Mouse (Mus musculus): Measurements from ENCODE around the gene Sertad4.

Gene Sertad4

DNA sequence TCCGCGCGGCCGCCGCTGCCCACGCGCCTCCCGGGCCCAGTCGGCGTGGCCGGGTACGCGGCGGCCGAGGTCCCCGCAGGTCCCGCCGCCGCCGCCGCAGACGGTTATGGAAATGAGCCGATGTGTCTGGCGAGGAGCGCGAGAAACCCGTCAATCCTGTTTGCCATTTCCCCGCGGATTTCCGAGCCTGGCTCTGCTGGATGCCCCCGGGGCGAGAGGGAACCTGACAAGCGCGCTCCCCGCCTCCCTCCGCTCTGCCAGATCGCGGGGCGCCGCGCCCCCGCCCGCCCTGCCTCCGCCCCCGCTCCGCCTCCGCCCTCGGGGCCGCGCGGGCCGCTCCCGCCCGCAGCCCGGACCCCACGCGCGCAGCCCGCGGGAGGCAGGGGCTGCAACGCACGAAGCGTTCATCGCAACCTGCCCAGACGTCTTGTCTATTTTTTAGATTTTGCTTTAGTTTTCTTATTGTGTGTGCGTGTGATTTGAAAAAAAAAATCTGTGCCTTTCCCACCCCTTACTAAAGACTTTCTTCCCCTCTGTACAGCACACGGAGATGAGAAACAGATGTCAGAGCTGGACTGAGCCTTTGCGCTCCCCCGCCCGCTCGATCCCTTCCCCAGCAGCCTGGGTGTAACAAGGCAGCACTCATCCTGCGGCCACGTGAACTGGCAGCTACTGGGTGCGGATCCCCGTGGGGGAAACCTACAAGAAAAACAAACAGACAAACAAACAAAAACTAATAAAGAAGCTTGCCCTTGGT lies at the start of gene Sertad4:
Gene Sertad4 (minus strand): TSS at position 283 of the 757 bp plus-strand sequence.
- DNase-seq (ENCODE audit: low spot score): peak; percentile 63

DNA sequence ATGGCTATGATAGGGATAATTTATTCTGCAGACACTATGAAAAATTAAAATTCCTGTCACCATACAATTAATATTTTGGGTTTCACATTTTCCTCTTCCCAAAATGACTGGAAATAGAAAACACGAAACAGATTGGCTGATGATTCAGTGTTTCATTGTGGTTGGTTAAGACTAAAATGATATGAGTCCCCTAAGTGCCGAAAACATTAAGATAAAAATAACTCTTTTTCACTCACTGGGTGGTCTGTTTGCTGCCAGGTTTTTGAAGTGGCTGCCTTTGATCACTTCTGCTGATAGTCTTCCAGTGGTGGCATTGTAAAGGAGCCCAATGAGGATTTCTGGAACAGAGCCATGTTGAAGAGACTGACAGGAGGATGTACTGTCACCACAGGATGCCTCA lies 46.0 kb upstream of the Sertad4 start:
- no peak for DNase-seq (ENCODE audit: low spot score)

DNA sequence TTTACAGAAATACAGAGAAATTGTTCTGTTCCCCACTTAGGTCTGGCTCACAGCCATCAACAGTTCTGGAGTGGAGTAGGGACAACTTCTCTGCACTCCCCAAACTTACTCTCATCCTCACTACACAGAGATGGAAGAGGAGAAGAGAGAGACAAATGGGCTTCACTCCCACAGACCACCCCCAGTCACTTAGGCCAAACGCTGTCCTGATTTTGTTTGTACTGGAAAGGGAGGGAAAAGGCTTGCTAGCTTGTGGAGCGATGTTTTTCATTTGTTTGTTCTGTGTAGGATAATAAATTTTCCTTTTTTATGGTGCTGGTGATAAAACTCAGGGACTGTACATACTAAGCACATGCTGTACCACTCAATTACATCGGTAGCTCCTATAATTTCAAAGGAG lies 45.4 kb upstream of the Sertad4 start:
- no peak for DNase-seq (ENCODE audit: low spot score)

DNA sequence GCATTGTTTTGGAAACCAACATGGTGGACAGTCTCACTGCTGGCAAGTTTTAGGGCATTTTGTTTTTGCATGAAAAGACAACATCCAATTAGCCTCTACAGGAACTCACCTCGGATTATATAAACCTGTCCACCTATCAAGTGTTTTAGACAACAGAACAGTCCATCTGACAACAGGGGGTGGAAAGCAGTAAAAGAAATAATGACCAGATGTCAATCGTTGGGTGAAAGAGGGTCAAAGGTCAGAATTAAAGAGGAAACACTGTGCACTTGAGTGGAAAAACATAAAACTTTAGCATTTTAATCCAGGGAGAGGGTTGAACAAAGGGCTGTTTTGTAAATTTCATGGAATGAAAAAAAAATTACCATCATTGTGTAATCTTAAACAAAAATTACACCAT lies 43.2 kb upstream of the Sertad4 start:
- no peak for DNase-seq (ENCODE audit: low spot score)

DNA sequence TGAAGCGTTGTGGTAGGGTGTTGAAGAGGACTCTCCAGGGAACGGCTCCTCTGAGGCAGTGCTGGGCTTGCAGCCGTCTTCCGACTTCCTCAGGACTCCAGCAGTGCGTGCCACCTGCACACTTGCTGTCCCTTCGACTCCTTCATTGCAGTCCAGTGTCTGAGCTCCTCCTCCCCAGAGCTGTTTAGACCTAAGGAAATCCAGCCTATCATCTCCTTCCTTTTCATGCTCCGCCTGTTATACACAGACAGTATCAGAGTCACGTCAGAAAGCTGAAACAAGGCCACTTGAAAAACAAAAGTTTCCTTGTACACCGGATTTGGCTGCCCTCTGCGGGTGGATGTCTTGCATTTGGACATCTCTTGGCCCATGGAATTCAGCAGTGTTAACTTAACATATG lies 41.7 kb upstream of the Sertad4 start:
- no peak for DNase-seq (ENCODE audit: low spot score)

DNA sequence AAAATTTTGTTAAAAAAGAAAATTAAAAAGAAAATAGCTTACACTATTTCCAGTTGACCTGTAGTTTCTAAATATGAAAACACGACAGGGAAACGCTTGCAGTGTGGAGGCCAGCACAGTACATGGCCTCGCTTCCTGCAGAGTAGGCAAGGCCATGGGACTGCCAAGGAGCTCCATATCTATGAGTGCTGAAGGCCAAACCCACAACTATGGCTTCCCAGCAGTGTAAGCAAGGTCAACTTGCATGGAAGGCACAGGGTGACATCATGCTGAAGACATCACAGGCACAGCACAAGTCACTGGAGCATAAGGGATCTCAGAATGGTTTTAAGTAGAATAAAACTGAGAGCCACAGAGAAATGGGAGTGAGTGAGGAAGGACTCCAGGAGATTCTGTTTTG lies 40.5 kb upstream of the Sertad4 start:
- DNase-seq (ENCODE audit: low spot score): no peak

DNA sequence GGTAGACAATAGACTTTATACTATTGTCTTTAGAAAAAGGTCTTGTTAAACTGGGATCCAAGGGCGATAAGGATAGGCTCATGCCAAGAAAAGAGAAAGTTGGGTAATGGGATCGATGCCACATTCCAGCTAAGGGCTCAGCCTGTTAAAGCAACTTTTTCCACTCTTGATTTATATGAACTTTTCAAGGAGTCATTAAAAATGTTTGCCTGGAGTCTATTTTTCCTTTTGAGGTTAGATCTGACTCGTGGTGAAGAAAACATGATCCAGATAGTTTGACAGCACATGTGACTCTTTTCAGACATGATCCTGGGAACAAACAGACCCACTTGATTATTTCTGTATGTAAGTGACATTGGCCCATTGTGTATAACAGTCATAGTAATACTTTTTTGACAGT lies 35.2 kb upstream of the Sertad4 start:
- DNase-seq (ENCODE audit: low spot score): no peak

DNA sequence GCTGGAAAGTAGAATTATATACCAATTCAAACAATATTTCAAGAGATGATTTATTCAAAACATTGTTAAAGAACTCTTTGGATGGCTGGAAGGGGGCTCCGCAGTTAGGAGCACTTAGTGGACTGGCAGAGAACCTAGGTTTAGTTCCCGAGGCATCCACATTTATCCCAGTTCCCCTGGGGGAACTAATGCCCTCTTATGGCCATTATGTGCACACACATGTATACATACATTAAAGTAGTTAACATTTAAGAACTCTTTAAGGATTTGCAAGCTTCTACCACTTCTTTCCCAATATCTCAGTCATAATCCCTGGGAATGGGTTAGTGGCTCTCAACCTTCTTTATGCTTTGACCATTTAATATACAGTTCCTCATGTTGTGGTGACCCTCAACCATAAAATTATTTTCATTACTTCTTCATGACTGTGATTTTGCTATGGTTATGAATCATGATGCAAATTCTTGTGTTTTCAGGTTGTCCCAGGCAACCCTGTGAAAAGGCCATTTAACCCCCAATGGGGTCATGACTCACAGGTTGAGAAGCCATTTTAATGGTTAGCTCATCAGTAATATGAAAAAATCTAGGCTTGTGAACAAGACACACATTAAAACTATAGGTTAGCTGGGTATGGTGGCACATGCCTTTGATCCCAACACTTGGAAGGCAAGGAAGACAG lies 27.2 kb upstream of the Sertad4 start:
- no peak for DNase-seq (ENCODE audit: low spot score)

DNA sequence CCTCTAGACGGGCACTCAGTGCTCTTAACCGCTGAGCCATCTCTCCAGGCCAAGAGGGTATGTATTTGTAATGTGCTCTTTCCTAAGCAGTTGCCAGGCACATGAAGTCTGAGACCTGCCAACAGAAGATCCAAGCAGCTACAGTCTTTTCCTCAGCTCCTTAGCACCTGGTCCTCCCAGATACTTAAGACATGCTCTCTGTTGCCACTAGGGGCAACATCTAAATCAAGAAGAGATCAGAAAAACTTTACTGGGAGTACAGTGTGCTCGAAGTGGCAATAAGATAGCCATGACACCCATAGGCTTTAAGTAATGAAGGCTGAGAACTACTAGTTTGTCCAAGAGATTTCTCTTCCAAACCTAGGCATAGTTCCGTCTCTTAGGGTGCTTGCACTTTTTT lies 24.6 kb upstream of the Sertad4 start:
- no peak for DNase-seq (ENCODE audit: low spot score)

DNA sequence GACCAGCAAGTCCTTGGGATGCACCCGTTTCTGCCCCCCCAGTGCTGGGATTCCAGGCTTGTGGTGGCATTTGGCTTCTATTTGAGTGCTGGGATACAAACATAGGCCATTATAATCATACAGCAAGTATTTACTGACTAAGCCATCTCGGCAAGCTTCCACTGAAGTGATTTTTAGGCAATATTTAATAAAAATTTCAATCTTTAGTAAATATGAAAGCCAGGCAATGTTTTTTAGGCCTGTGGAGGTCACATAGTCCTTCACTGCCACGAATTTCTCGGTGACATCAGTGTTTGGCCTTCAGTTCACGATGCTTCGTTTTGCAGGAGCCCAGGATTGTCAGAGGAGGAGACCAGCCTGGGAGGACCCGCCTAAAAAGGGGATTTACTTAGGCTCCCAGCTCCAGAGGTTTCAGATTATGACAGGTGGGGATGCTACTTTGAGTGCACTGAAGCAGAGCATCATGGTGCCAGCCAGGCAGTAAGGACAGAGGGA lies 23.6 kb upstream of the Sertad4 start:
- DNase-seq (ENCODE audit: low spot score): no peak

DNA sequence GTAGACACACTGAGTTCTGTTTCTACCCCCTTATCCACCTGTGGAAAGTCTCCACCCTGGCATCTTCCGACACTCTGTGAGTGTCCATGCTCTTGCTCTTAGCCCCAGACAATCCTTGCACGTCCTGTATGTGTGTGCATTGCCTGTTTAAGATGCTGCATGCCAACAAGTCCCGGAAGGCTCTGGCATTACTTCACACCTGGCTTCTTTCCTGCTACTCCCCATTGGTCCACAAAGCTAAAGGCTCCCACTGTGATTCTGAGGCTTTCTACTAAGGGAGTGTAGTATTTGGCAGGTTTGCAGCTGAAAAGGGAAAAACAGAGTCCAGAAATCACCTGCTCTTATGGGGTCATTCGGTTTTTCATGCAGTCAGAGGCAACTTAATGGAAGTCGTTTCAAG lies 17.3 kb upstream of the Sertad4 start:
- DNase-seq (ENCODE audit: low spot score): no peak

DNA sequence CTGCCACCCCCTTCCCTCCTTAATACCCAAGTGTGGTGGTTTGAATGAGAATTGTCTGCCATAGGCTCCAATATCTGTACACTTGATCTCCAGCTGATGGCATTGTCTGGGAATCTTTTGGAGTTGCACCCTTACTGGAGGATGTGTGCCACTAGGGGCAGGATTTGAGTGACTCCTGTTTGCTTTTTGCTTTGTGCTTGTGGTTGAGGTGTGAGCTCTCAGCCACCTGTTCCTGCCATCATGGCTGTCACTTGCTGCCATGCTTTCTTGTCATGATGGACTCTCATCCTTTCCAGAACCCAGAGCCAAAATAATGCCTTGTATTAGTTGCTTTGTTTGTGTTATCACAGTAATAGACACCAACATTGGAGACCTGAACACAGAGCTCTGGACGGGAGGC lies 14.2 kb upstream of the Sertad4 start:
- DNase-seq (ENCODE audit: low spot score): no peak

DNA sequence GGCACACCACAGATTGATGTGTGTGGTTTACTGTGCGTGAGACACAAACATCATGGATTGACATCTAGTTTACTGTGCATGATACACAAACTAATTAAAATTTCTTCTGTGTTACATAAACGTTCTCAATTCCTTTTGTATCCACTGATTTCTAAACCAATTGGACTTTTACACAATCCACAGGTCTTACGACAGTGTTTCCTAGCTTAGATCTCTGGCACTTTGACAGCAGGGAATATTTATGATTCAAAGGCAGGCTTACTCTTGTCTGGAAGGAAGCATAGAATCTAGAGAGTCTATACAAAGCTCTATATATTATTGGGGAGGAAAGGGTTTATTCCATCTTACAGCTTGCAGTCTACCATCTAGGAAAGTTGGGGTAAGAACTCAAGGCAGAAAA lies 8.9 kb upstream of the Sertad4 start:
- no peak for DNase-seq (ENCODE audit: low spot score)

DNA sequence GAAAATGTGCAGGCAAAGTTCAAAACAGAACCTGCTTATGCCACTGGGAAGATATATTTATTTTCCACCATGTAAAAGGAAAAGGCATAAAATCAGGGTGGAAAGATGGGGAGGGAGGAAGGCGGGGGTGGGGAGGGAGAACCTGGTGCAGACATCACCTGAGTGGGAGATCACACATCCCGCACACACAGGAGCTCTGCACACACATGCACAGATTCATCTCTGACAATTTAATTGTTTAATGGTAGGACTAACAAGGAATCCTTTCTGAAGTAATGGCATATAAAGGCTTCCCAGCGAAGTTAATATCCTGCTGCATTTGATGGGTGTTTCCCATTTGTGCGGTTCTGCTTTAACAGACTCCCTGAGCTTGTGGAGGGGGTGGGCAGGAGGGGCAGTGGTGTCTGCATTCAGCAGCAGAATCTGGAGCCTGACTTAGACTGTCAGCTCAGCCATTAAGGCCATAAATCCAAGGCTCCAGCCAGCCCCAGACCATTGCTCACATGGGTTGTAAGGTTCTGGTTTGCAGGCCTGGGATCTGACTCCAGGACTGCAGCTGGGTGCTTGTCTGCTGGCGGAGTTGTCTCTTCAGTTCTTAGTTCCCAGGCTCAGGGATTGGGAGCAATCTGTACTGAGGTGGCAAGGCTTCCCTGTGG lies 5.9 kb upstream of the Sertad4 start:
- no peak for DNase-seq (ENCODE audit: low spot score)

DNA sequence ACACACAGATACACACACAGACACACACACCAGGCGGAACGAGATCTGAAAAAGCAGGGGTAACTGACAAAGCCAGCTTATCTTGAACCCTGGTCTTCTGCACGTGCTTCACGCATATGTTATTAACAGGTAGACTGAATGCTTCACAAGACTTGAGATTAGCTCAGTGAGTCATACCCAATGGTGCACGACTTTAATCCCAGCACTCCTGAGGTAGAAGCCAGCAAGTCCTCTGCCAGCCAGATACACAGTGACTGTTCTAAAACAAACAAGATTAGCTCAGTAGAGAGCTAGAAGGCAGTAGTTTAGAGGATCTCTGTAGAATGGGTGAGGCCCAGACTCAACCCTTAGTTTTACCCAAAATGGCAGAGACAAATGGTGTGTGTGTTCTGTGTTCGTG lies 4.7 kb upstream of the Sertad4 start:
- DNase-seq (ENCODE audit: low spot score): no peak

DNA sequence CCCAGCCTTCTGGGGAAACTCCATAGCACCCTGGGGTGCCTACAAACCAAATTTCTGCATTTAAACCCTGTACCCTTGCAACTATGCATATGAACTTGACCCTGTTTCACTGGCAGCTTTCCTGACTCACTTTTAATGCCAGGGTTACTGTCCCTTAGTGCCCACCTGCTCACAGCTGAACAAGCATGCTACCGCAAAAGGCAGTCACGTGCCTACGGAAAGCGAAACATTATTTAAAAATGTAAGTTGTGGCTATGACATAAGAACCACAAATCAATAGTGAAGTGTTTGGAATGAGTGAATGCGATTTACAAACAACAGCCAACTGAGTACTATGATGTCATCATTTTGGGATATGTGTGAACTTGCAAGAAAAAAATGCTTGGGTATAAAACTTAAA lies 2.0 kb upstream of the Sertad4 start:
- DNase-seq (ENCODE audit: low spot score): no peak

DNA sequence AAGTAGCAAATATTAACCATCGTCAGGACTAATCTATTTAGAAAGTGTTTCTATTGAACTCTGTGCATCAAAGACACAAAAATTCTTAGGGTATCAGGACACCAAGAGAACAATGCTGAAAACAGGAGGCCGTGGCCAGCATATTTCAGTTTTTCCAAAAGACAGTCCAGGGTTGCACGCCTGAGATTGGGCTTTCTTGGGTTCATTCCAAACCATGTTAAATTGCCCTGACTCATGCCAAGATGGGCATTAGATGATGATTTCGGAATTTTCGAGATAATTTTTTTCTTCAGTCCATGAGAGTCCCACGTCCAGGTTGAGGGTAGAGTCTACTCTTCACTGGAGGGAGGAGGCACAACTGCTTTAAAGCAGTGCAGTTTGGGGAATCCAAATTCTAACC lies 1.4 kb upstream of the Sertad4 start:
- DNase-seq (ENCODE audit: low spot score): no peak

DNA sequence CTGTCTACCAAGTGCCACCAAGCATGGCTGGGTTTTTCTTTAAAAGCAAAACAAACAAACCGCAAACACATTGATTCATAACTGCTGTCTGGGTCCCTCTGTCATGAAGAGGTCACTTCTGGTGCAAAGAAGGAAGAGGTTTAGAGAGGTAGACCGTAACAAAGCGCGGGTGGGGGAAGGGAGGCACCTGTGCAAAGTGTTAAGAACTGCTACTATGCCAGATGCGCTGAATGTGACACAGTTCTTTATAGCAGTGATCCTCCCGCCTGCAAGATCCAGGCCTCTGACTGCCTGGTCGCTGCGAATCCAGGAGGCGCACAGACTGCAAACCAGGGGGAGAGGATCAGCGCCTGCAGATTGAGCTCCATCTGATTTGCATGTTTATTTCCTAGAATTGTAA lies 855 bp upstream of the Sertad4 start:
- DNase-seq (ENCODE audit: low spot score): no peak

DNA sequence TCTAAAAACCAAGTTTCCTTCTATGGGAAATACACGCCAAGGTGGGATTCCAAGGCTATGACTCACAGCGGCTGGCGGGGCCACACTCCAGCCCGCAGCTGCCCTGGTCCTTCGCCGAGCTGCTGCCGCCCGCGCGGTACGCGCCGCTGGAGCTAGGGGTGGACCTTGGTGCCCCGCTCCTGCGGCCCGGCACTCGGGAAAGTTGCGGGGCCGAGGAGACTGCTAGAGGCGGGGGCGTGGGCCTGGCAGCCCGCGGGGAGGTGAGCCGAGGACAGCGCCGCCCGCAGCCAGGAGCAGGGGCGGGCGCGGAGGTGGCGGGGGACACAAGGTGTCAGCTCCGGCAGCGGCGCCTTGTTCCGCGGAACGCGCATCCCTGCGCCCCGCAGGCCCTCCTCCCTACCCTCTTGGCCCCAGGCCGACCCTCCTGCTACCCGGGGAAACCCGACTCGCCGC lies 711 bp downstream of the Sertad4 start:
- DNase-seq (ENCODE audit: low spot score): peak; percentile 71

DNA sequence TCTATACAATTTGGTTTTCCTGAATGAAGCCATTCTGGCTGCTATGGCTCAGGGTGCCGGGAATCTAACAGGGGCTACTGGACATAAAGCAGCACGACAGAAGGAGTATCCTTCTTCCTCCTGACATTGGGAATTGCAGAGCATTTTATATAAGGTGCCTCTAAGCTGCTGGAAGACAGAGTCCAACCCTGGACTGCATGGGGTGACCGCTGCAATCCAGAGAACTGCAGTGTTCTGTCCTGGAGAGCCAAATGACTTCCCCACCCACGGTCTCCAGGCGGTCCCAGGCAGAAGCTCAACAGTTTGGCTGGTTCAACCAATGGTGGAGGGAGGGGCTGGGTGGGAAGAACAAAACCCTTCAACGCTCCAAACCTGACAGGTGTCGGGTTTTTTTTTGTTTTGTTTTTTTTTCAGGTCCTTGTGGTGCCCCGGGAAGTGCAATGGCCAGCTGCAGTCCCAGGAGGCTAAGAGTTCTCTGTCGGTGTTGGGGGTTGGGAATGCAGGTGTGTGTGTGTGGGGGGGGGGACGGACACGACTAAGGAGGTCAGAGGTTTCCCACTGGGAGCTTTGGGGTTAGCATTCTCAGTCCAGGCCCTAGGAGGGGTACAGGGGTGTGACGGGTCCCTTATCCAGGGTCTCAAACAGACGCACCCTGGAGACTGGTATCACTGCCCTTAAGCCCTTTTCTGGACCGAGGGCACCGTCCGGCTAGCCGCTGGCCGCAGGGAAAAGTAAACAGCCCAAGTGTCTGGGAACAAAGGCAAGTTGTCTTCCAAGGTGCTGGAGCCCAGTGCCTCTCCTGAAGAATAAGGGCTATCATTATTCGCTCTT lies 1.4 kb downstream of the Sertad4 start:
- no peak for DNase-seq (ENCODE audit: low spot score)

DNA sequence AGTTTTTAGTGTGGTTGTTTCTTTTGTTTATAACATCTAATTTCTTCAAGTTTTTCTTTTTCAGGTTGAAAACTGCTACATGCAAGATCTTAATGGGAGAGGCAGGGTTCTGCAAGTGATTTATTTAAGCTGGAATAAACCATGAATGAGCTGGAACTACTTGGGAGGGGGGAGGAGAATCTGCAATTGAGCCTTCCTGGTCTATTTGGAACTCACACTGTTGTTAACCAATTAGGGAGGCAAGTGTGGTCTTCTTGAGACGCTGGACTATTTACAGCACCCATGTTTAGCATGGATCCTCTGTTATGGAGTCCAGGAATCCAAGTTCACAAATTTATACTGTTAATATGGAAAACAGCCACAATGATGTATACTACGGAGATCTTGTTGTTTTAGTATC lies 2.1 kb downstream of the Sertad4 start:
- no peak for DNase-seq (ENCODE audit: low spot score)

DNA sequence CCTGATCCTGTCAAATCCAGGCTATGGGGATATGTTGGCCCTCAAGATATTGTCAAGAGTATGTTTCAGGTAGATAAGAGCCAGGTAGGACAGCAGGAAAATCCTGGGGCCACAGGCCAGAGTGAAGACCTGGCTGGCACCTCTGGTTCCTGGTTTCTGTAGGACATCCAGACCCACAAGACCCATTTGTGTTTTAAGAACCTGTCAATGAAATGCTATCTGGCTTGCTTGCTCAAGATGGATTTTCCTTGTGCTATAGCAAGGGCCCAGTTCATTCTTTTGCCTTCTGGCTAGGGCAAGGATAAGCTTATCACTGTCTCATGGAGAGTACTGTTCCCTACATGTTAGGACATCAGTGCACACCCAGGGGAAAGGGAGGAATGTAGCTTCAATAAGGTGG lies 3.5 kb downstream of the Sertad4 start:
- DNase-seq (ENCODE audit: low spot score): no peak
